Mouse (Mus musculus) cerebellum, adult 2 months (tissue): ENCODE measurements around the gene Atp5g1.

Experiments used
- CTCF ChIP-seq: fragments of 200-500 bp; IDR thresholded peaks from 2 replicates; pipeline ENCODE4 v1.5.1; 2011; ENCODE audit warnings: low read depth, mild to moderate bottlenecking, control low read depth, low read length, moderate library complexity, borderline replicate concordance; ENCODE audit not compliant: insufficient read depth
- POLR2A ChIP-seq: fragments of 200-500 bp; IDR thresholded peaks from 2 replicates; pipeline ENCODE4 v1.6.1; 2011; ENCODE audit warnings: low read length, control low read depth, borderline replicate concordance; ENCODE audit not compliant: insufficient read depth

DNA sequence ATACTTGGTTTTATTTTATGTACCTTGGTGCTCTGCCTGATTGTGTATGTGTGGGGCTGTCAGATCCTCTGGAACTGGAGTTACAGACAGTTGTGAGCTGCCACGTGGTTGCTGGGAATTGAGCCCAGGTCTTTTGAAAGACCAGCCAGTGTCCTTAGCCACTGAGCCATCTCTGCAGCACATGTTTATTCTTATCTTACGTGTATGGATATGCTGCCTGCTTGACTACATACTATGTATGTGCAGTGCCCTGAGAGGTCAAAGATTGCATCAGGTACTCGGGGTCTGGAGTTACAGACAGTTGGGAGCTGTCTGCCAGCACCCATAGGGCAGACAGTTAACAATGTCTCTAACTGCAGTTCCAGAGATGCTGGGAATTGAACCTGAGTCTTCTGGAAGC lies 7.2 kb upstream of the Atp5g1 start:
- TF ChIP-seq CTCF, result no peak
- TF ChIP-seq POLR2A, result no peak
